Comparison of ENCODE assay signal across 1 mouse cellular context in the genomic region with DNA sequence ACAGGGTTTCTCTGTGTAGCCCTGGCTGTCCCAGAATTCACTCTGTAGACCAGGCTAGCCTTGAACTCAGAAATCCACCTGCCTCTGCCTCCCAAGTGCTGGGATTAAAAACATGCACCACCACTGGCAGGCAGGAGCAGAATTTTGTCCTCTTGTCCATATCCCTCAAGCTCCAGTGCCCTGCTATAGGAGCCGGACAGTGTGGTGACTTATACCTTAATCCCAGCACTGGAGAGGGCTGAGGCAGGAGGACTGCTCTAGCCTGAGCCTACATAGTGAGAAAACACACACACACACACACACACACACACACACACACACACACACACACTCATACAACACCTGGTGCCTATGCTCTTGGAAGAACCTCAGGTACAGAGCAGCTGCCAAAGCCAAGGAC. TPM values are rescaled to one million over a fixed set of nuclear protein-coding genes. Genes with fewer than 3 reads are reported as not detected.
"Had no signal": no experiment of that assay in that cellular context is flagged by ENCODE, and none has a peak within 500 bp of the region (broad histone marks: within the 10 kb centered on the region; RNA-seq: fewer than 3 reads in every experiment).

No protein-coding gene starts in this region.

RNA-seq across cellular contexts. Expression of a gene that starts 37.0 kb away (rescaled TPM):
- total RNA-seq: megakaryocyte-erythroid progenitor cell, adult 5-6 weeks had no signal
